Mouse (Mus musculus) kidney, postnatal 36 days (tissue): Measurements from ENCODE around the gene Ptpn7.
"Not testable (repeated sequence)": the region's sequence is repeated elsewhere in the genome, so short reads cannot be mapped to it uniquely, and the experiment has no call there.

Source experiments
- DNase-seq, 2 experiments: peaks; one replicate each; pipeline ENCODE4 v3.0.0; 2021 to 2022; ENCODE audit warnings: mixed read lengths in 2 of 2

Gene Ptpn7

GRCm38 (mm10) chr1:135159556-135160123 is 27.1 kb downstream of the Ptpn7 start:
- DNase-seq: no peak

- DNase-seq: no peak
Measured at GRCm38 (mm10) chr1:135160411-135161050, 28.0 kb downstream of the Ptpn7 start.

- no peak for DNase-seq
Measured at GRCm38 (mm10) chr1:135162720-135163119, 30.2 kb downstream of the Ptpn7 start.

GRCm38 (mm10) chr1:135167435-135167834 is 34.9 kb downstream of the Ptpn7 start, which contains the start of gene Gpr37l1:
TSS of gene Gpr37l1 (minus strand) at chr1:135167681.
- DNase-seq: no peak

- DNase-seq: peak; percentile 86 to 88
Measured at GRCm38 (mm10) chr1:135168453-135169200, 36.1 kb downstream of the Ptpn7 start.

GRCm38 (mm10) chr1:135169556-135170224 is 37.2 kb downstream of the Ptpn7 start:
- DNase-seq: peak; percentile 84 to 86

- DNase-seq: no peak
Measured at GRCm38 (mm10) chr1:135170299-135170698, 37.8 kb downstream of the Ptpn7 start.

GRCm38 (mm10) chr1:135171202-135171601 is 38.7 kb downstream of the Ptpn7 start:
- no peak for DNase-seq

- DNase-seq: peak; percentile 84 to 87
Measured at GRCm38 (mm10) chr1:135171984-135172383, 39.5 kb downstream of the Ptpn7 start.

- peak; percentile 43 to 49 for DNase-seq
Measured at GRCm38 (mm10) chr1:135173311-135173710, 40.8 kb downstream of the Ptpn7 start.

GRCm38 (mm10) chr1:135175176-135175575 is 42.7 kb downstream of the Ptpn7 start:
- DNase-seq: peak; percentile 46 to 60

GRCm38 (mm10) chr1:135177724-135178123 is 45.2 kb downstream of the Ptpn7 start:
- peak; percentile 80 to 91 for DNase-seq

GRCm38 (mm10) chr1:135178863-135179262 is 46.4 kb downstream of the Ptpn7 start:
- DNase-seq: peak; percentile 42 to 64

- no peak for DNase-seq
Measured at GRCm38 (mm10) chr1:135180830-135181229, 48.3 kb downstream of the Ptpn7 start.

- DNase-seq: no peak
Measured at GRCm38 (mm10) chr1:135181275-135181674, 48.8 kb downstream of the Ptpn7 start.

GRCm38 (mm10) chr1:135181880-135182623 is 49.6 kb downstream of the Ptpn7 start:
- DNase-seq: peak; percentile 92 to 93

GRCm38 (mm10) chr1:135182975-135183374 is 50.5 kb downstream of the Ptpn7 start:
- no peak for DNase-seq

GRCm38 (mm10) chr1:135183448-135183847 is 50.9 kb downstream of the Ptpn7 start:
- no peak for DNase-seq

- no peak for DNase-seq
Measured at GRCm38 (mm10) chr1:135183941-135184570, 51.6 kb downstream of the Ptpn7 start.

GRCm38 (mm10) chr1:135185936-135186335 is 53.4 kb downstream of the Ptpn7 start:
- no peak for DNase-seq

- DNase-seq: no peak
Measured at GRCm38 (mm10) chr1:135186427-135186826, 53.9 kb downstream of the Ptpn7 start.

- DNase-seq: not testable (repeated sequence)
Measured at GRCm38 (mm10) chr1:135187016-135187415, 54.5 kb downstream of the Ptpn7 start.
